Mouse (Mus musculus) liver, embryonic 14.5 days (tissue): ENCODE measurements around the gene Vezf1.

Experiments used
- CTCF ChIP-seq: IDR thresholded peaks from 2 replicates; pipeline ENCODE4 v1.5.1; 2016; ENCODE audit warnings: antibody characterized with exemption, low read depth, control low read depth
- EP300 ChIP-seq: IDR thresholded peaks from 2 replicates; pipeline ENCODE4 v1.6.1; 2016; ENCODE audit warnings: antibody characterized with exemption, low read depth

GRCm38 (mm10) chr11:88110031-88110594 is 42.0 kb downstream of the Vezf1 start:
- TF ChIP-seq CTCF (no peak), EP300 (no peak)
